Mouse (Mus musculus): ENCODE results near the gene Rab31. TPM values are rescaled to one million over a fixed set of nuclear protein-coding genes. Genes with fewer than 3 reads are reported as not detected.
A peak's percentile ranks its signal among the peaks of the same experiment; 100 is the strongest.

Rab31 gene
- 10 to 100 TPM; 57.5 to 61.3 (median 58.3) TPM for total RNA-seq (2022)

GRCm38 (mm10) chr17:65771951-65772934, at the start of gene Rab31:
TSS of gene Rab31 (minus strand) at chr17:65772752.
- peak; percentile 64 to 76 for DNase-seq (ENCODE audit: low spot score in 2 of 2)

- DNase-seq (ENCODE audit: low spot score in 2 of 2): no peak
Measured at GRCm38 (mm10) chr17:65820197-65820596, 47.6 kb upstream of the Rab31 start.

GRCm38 (mm10) chr17:65813763-65814162, 41.2 kb upstream of the Rab31 start:
- no peak for DNase-seq (ENCODE audit: low spot score in 2 of 2)

DNA sequence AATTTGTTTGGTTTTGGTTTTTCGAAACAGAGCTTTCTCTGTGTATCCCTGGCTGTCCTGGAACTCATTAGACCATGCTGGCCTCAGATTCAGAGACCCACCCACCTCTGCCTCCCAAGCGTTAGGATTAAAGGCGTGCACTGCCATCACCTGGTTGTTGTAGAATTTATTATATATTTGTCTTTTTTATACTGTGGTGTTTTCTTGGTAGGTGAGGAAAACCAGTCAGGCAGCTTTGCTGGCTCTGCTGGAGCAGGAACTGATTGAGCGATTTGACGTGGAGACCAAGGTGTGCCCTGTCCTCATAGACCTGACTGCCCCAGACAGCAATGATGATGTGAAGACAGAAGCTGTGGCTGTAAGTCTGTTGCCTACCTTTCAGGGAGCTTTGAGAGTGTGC, 38.5 kb upstream of the Rab31 start:
- no peak for DNase-seq (ENCODE audit: low spot score in 2 of 2)

DNA sequence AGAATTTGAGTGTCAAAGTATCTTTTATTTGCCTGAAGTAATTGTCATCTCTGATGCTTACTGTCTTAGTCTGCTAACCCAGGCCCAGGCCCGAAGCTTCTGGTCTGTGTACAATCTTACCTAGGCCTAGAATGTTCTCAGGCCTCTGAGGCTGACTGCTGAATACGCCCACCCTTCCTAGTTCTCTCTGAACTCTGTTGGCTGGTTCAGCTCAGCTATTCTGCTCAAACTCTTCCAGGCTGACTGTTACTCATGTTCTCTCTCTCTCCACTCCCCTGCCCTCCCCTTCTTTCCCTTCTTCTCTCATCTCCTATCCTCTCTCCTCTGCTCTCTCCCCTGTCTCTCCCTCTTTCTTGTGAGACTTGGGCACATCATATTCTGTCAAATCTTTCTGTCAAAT, 33.9 kb upstream of the Rab31 start:
- DNase-seq (ENCODE audit: low spot score in 2 of 2): no peak

GRCm38 (mm10) chr17:65805966-65806365, 33.4 kb upstream of the Rab31 start:
- DNase-seq (ENCODE audit: low spot score in 2 of 2): no peak

GRCm38 (mm10) chr17:65802026-65802425, 29.5 kb upstream of the Rab31 start:
- no peak for DNase-seq (ENCODE audit: low spot score in 2 of 2)

DNA sequence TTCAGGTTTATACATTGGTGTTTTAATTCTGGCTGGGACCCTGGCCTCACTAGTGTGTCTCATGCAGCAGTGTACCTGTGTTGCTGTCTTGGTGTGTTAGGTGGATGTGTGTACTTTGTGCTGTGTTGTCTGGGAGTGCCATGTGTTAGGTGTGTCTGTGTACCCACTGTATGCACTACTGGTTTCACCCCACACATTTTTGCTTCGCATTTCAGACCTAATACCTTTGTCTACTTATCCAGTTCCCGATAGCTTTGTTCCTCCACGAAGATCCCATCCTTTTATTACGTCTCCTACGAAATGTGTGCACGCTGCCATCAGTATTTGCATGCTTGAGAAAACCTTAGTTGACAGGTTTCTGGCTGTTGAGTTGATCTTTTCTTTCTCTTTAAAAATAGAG, 27.9 kb upstream of the Rab31 start:
- no peak for DNase-seq (ENCODE audit: low spot score in 2 of 2)

DNA sequence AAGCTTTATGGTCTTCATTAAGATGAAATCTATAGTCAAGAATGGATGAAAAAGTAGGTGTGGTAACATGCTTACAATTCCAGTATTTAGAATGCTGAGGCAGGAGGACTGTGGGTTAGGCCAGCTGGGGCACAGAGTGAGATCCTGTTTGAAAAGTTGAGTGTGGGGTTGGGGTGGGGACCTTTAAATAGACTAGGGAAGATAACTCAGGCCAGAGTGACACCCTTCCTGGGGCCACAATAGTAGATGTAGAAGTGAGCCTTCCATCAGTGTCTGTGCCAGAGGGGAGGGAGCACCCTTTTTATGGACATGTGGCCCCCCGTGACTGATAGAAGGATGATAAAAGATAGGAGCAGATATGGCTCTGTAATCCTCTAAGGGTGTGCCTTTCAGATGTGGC, 26.8 kb upstream of the Rab31 start:
- DNase-seq (ENCODE audit: low spot score in 2 of 2): no peak

DNA sequence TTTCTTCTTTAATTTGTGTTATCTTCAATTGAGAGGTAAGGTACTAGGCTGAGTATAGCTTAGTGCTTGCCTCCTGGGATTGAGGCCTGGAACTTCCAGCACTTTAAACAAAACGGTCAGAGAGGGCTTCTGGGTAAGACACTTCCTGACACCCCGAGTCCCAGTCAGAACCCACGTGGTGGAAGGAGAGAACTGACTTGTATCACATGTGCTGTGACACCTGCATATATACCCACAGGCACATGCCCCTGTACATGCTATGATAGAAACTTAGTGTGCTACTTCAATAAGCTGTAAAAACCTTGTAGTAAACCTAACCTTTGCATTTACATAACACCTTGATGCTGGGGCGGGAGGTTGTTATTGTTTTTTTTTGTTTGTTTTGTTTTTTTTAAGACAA, 25.9 kb upstream of the Rab31 start:
- DNase-seq (ENCODE audit: low spot score in 2 of 2): no peak

GRCm38 (mm10) chr17:65796056-65796455, 23.5 kb upstream of the Rab31 start:
- no peak for DNase-seq (ENCODE audit: low spot score in 2 of 2)

DNA sequence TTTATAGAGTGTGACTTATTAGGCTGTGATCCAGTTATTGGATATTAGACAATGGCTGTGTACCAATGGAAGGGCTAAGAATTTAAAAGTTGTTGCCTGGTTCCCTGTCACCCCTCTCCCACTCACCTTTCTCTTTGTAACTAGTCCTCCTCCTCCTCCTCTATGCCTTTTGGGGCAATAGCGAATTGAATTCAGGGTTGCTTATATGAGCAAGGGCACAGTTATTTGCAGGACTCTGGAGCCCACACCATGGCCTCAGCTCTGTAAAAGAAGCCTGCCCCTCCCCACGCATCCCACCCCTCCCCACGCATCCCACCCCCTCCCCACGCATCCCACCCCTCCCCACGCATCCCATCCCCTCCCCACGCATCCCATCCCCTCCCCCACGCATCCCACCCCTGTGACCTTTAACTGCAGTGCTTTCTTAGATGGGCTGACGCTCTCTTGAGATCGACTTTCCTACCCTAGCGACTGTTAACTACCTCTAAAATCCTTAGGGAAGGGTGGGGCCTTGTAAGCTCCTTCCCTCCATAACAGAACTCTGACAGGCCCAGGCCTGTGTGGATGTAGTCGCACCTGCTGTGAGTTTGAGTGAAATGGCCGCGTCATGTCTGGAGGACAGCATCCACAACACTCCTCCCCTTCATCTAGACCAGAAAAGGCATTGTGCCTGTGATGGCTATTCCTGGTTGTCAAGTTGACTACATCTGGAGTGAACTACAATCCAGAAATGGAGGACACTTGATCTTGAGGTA, 21.7 kb upstream of the Rab31 start:
- DNase-seq (ENCODE audit: low spot score in 2 of 2): no peak

DNA sequence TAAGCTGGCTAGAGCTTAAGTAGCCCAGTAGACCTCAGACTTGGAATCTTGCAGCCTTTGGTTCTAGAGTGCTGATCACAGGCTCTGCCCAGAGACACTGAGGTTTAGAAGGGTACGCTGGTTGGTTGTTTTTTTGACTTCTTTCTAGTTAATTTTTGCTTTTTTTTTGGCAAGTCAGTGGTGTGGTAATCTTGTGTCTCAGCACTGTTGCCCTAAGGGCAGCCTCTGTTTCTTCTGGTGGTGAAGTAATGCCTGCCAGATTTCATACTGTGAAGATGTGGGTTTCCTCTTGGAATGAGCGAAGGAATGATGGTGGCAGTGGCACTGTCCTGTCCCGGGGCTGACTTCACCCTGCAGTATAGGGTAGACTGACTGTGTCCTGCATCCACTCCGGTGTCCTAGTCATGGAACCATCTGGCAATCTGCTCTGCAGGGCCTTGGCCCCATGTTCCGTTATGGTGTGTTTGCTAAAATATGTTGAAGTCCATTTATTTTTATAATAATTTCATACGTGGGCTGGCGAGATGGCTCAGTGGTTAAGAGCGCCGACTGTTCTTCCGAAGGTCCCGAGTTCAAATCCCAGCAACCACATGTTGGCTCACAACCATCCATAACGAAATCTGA, 20.9 kb upstream of the Rab31 start:
- DNase-seq (ENCODE audit: low spot score in 2 of 2): no peak

DNA sequence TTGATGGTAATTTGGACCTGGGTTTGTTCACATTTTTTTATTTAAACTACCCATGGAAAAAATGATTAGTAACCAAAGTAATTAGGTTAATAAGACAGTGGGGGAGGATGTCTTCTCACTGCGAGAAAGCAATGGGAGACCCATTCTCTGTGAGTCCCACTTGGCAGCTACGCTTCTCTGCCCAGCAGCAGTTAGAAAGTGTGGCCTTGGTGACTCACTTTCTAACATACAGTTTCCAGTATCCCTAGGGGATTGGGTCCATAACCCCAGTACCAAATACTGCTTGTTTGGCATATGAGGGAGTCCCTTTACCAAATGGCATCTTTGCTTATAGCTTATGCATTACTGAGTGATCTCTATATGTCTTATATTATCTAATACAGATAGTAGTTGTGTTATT, 18.6 kb upstream of the Rab31 start:
- no peak for DNase-seq (ENCODE audit: low spot score in 2 of 2)

- DNase-seq (ENCODE audit: low spot score in 2 of 2): no peak
Measured at GRCm38 (mm10) chr17:65789576-65789975, 17.0 kb upstream of the Rab31 start.

GRCm38 (mm10) chr17:65788542-65789291, 16.2 kb upstream of the Rab31 start:
- no peak for DNase-seq (ENCODE audit: low spot score in 2 of 2)

- no peak for DNase-seq (ENCODE audit: low spot score in 2 of 2)
Measured at GRCm38 (mm10) chr17:65787261-65787660, 14.7 kb upstream of the Rab31 start.

DNA sequence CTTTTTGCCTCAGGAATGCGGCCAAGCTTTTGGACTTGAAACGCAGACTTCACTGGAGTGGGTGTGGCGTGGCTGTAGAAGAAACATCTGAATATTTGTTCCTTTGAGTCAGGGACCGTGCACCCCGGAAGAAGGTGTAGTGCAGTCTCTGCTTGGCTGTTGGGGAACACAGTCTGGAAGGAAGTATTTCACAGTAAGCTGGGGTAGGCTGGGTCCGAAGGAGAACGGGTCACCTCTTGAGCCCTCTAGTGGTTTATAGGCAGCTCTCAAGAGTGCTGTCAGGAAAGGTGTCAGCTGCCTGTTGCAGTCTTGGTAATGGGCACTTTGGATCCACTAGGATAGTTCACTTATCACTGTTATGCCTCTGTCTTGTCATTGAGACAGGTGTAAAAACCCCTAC, 13.7 kb upstream of the Rab31 start:
- no peak for DNase-seq (ENCODE audit: low spot score in 2 of 2)

DNA sequence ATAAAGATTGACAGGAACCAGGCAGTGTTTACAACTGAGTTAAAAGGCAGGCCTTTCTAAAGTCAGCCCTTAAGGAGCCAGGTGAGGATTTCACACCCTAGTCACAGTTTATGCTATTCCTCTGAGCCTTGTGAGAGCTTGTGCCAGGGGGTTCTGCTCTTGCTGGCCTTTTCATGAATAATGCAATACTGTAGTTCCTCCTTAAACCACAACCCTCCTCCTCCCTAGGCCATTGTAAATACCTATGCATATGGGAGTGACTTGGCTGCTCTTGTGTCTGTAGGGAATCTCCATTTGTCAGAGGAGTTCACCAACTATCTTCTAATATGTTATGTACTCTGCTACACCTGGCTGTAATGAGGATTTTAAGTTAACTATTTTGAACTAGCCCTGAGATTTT, 13.2 kb upstream of the Rab31 start:
- DNase-seq (ENCODE audit: low spot score in 2 of 2): no peak

DNA sequence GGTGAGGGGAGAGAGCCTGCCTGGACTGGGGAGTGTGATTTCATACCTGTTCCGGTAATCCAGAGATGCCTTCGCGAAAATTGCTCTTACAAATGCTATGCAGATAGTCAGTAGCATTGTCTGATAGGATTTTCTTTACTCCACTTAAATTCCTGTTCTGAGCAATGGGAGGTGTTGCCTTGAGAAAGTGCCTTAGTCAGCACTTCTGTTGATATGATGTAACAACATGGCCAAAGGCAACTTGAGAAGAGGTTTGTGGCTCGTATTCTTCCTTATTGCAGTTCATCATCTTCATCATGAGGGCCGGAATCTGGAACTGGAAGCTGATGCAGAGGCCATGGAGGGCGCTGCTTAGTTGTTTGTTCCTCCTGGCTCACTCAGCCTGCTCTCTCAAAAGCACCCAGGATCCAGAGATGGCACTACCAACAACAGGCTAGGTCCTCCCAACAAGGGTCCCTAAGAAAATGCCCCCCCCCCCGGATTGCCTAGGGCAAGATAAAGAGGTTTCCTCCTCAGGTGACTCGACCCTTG, 12.1 kb upstream of the Rab31 start:
- DNase-seq (ENCODE audit: low spot score in 2 of 2): no peak
